Mouse (Mus musculus) limb, embryonic 14.5 days (tissue): ENCODE results near the gene Snf8. TPM values are rescaled to one million over a fixed set of nuclear protein-coding genes. Genes with fewer than 3 reads are reported as not detected.

Experiments
- ATAC-seq: fragments of 200-750 bp; cut with Nextera tagmentation; 2 replicates; pipeline ENCODE4 v1.8.0; 2017; ENCODE audit warnings: low read depth, moderate number of reproducible peaks, moderate TSS enrichment; ENCODE audit not compliant: low FRiP score
- DNase-seq: peaks from one replicate; pipeline ENCODE4 v3.0.0-alpha.2; 2015; ENCODE audit warnings: low spot score
- H3K27ac ChIP-seq: fragments of 300-500 bp; sonication (generic); replicated peaks from 2 replicates; pipeline ENCODE4 v1.5.1; 2014; ENCODE audit warnings: low read depth, mild to moderate bottlenecking, low read length, moderate library complexity, mixed read lengths
- H3K27me3 ChIP-seq: fragments of 300-500 bp; sonication (generic); 2 replicates; pipeline ENCODE4 v1.6.1; 2014; ENCODE audit warnings: low read length, mixed read lengths; ENCODE audit not compliant: control insufficient read depth, insufficient read depth
- H3K36me3 ChIP-seq: fragments of 300-500 bp; sonication (generic); 2 replicates; pipeline ENCODE4 v1.6.1; 2014; ENCODE audit warnings: mild to moderate bottlenecking, low read length, moderate library complexity, mixed read lengths; ENCODE audit not compliant: control insufficient read depth, insufficient read depth
- H3K4me1 ChIP-seq: fragments of 300-500 bp; sonication (generic); 2 replicates; pipeline ENCODE4 v1.6.1; 2014; ENCODE audit warnings: antibody characterized with exemption, low read length, mixed read lengths; ENCODE audit not compliant: control insufficient read depth, insufficient read depth
- H3K4me2 ChIP-seq: fragments of 300-500 bp; sonication (generic); replicated peaks from 2 replicates; pipeline ENCODE4 v1.6.1; 2014; ENCODE audit warnings: low read depth, mild to moderate bottlenecking, low read length, moderate library complexity; ENCODE audit not compliant: severe bottlenecking
- H3K4me3 ChIP-seq: fragments of 300-500 bp; sonication (generic); replicated peaks from 2 replicates; pipeline ENCODE4 v1.5.1; 2014; ENCODE audit warnings: low read length
- H3K9ac ChIP-seq: fragments of 300-500 bp; sonication (generic); 2 replicates; pipeline ENCODE4 v1.6.1; 2014; ENCODE audit warnings: mild to moderate bottlenecking, low read depth, low read length, moderate library complexity; ENCODE audit not compliant: severe bottlenecking
- H3K9me3 ChIP-seq: fragments of 300-500 bp; sonication (generic); 2 replicates; pipeline ENCODE4 v1.6.1; 2016; ENCODE audit warnings: low read length; ENCODE audit not compliant: control insufficient read depth
- POLR2A ChIP-seq: fragments of 200-500 bp; IDR thresholded peaks from 2 replicates; pipeline ENCODE4 v1.8.0; 2012; ENCODE audit warnings: inconsistent platforms, mild to moderate bottlenecking, moderate library complexity, borderline replicate concordance; ENCODE audit not compliant: insufficient read depth, insufficient read length; ENCODE audit errors: extremely low read depth
- WGBS: fragments of 180-500 bp; shearing (Covaris S2); extraction: QIAGEN DNeasy Blood & Tissue Kit; methylation state at CpG from one replicate; pipeline ENCODE4 v1.1.7; 2014; 5-methylcytosine and 5-hydroxymethylcytosine counted together
- polyA plus RNA-seq, 2 experiments: library from polyadenylated mRNA; depleted of rRNA in 1 of 2; stranded (reverse) in 1 of 2; unstranded in 1 of 2; fragments of >200 nt; fragmentation: Nextera tagmentation in 1 of 2; extraction: Ambion mirVana in 1 of 2; gene quantifications; 2 replicates each; pipeline versions ENCODE4 v1.2.1 to v1.2.3; 2012 to 2014

Gene Snf8
- polyA plus RNA-seq, 2 experiments, result 40.0 to 41.6 TPM

GRCm38 (mm10) chr11:96007516-96008235 lies 27.0 kb upstream of the Snf8 start:
- Histone ChIP-seq H3K9me3 (no peaks in the 10 kb centered on the region), H3K27ac (peak overlapping the region; percentile 96), H3K36me3 (no peaks in the 10 kb centered on the region), H3K4me2 (peak overlapping the region; percentile 86), H3K27me3 (no peaks in the 10 kb centered on the region), H3K4me1 (peaks cover 7% of the 10 kb centered on the region; the same call in 1 of the 2 replicates), H3K4me3 (peak overlapping the region; percentile 89), H3K9ac (peak overlapping the region; percentile 95)
- WGBS, result under 1% methylated on average over 33 of the region's 33 CpGs
- ATAC-seq, result peak; percentile 10
- peak; percentile 35 for DNase-seq
- TF ChIP-seq POLR2A, result peak; percentile 26; the same call in 1 of the 2 replicates

GRCm38 (mm10) chr11:96008827-96009226 lies 25.9 kb upstream of the Snf8 start:
- DNase-seq, result no peak
- Histone ChIP-seq H3K36me3 (no peaks in the 10 kb centered on the region), H3K27ac (no peak overlapping the region)

GRCm38 (mm10) chr11:96011982-96012381 lies 22.7 kb upstream of the Snf8 start:
- Histone ChIP-seq H3K9me3 (no peaks in the 10 kb centered on the region), H3K9ac (no peak overlapping the region), H3K4me3 (no peak overlapping the region), H3K36me3 (no peaks in the 10 kb centered on the region), H3K27me3 (no peaks in the 10 kb centered on the region), H3K4me2 (no peak overlapping the region), H3K27ac (no peak overlapping the region), H3K4me1 (no peaks in the 10 kb centered on the region)
- no peak for ATAC-seq
- DNase-seq, result no peak
- TF ChIP-seq POLR2A, result no peak
- WGBS, result 5% methylated on average over 6 of the region's 8 CpGs

More at GRCm38 (mm10) chr11:96008827-96009226, 25.9 kb upstream of the Snf8 start:
- no peak overlapping the region for H3K9ac ChIP-seq
- H3K4me3 ChIP-seq, result no peak overlapping the region
- no peak overlapping the region for H3K4me2 ChIP-seq
- TF ChIP-seq POLR2A, result no peak
- H3K4me1 ChIP-seq, result no peaks in the 10 kb centered on the region
- no peak for ATAC-seq
- 4% methylated on average over 1 of the region's 1 CpGs for WGBS
- no peaks in the 10 kb centered on the region for H3K9me3 ChIP-seq
- no peaks in the 10 kb centered on the region for H3K27me3 ChIP-seq

GRCm38 (mm10) chr11:96015421-96015820 lies 19.3 kb upstream of the Snf8 start:
- Histone ChIP-seq H3K27me3 (no peaks in the 10 kb centered on the region), H3K4me3 (no peak overlapping the region), H3K36me3 (no peaks in the 10 kb centered on the region), H3K9me3 (no peaks in the 10 kb centered on the region), H3K4me1 (no peaks in the 10 kb centered on the region), H3K9ac (no peak overlapping the region), H3K4me2 (no peak overlapping the region), H3K27ac (no peak overlapping the region)
- DNase-seq, result no peak
- 37% methylated on average over 5 of the region's 5 CpGs for WGBS
- no peak for TF ChIP-seq POLR2A
- no peak for ATAC-seq

- H3K9ac ChIP-seq, result no peak overlapping the region
- ATAC-seq, result no peak
- WGBS, result 14% methylated on average over 9 of the region's 9 CpGs
These were observed 16.7 kb upstream of the Snf8 start for GRCm38 (mm10) chr11:96017941-96018351.

More at GRCm38 (mm10) chr11:96017941-96018351, 16.7 kb upstream of the Snf8 start:
- no peaks in the 10 kb centered on the region for H3K27me3 ChIP-seq
- H3K4me2 ChIP-seq, result no peak overlapping the region
- no peaks in the 10 kb centered on the region for H3K9me3 ChIP-seq
- TF ChIP-seq POLR2A, result no peak
- no peak for DNase-seq
- no peaks in the 10 kb centered on the region for H3K36me3 ChIP-seq
- no peak overlapping the region for H3K4me3 ChIP-seq
- no peaks in the 10 kb centered on the region for H3K4me1 ChIP-seq
- H3K27ac ChIP-seq, result no peak overlapping the region
